Mouse (Mus musculus): Measurements from ENCODE around the gene Acot3.

GRCm38 (mm10) chr12:84068986-84069385, 17.0 kb downstream of the Acot3 start, which contains the start of gene Acot5:
- no peak for TF ChIP-seq CTCF (conservative IDR thresholded peaks at IDR 0.05; ENCODE audit: low read length)
- no peak for TF ChIP-seq NANOG (IDR thresholded peaks at IDR 0.05; ENCODE audit: borderline replicate concordance, low read length)
